Mouse (Mus musculus): ENCODE data around the gene Ubald1. TPM values are rescaled to one million over a fixed set of nuclear protein-coding genes. Genes with fewer than 3 reads are reported as not detected.

Gene Ubald1
- polyA plus RNA-seq, 1 experiment from 2014 or later, result 41.1 TPM

DNA sequence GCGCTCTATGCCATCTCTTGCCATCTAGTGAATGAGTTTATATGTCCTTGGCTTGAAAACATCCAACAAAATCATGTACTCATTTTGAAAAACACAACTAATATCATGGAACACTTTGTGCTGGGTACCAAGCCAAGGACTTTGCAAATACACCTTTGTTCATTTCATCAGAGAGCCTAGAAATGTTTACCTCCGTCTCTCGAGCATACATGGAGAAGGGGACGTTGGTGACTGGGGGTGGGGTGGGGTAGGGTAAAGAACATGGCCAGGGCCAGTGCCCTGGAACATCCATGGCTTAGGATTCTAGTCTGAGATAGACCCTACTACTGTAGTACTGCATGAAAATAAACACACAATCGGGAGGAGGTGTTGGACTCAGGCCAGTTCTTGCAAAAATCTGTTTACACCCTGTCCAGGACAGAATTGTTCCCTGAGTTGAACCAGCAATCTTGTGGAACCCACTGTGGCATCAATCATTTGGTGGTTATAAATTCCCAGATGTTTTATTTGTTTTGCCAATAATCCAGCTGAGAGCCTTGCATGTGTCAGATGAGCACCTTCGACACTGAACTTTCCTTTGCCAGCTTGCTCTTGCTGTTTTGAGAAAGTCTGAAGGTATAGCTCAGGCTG, 50.7 kb downstream of the Ubald1 start:
- Histone ChIP-seq H3K4me2 (replicated peaks) (no peak overlapping the region), H3K4me3 (no peak overlapping the region), H3K27me3 (no peaks in the 10 kb centered on the region), H3K36me3 (no peaks in the 10 kb centered on the region), H3K9me3 (no peaks in the 10 kb centered on the region), H3K27ac (no peak overlapping the region), H3K9ac (no peak overlapping the region), H3K4me1 (no peaks in the 10 kb centered on the region)
- WGBS, result 78% methylated on average over 6 of the region's 6 CpGs
- no peak for ATAC-seq (ENCODE audit: low FRiP score, low read depth)

DNA sequence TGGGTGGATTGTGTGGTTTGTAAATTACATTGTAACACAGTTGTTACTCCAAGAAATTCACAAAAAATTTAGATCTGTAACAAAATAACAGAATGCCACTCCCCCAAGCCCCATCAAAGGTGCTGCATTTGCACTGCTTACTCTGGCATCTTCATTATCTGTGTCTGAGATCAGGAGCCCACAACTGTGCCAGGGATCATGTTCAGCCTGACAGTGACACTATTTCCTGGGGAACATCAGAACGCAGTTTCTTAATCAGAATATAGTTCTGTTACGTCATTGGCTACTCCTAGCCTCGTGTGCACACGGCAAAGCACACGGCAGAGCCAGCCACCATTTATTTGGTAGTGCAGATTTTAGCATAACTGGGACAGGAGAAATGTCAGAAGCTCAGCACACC, 52.5 kb downstream of the Ubald1 start:
- Histone ChIP-seq H3K9ac (no peak overlapping the region), H3K9me3 (no peaks in the 10 kb centered on the region), H3K27ac (no peak overlapping the region), H3K36me3 (no peaks in the 10 kb centered on the region), H3K4me1 (no peaks in the 10 kb centered on the region), H3K4me2 (replicated peaks) (no peak overlapping the region), H3K4me3 (no peak overlapping the region), H3K27me3 (no peaks in the 10 kb centered on the region)
- WGBS, result 91% methylated on average over 5 of the region's 5 CpGs
- ATAC-seq (ENCODE audit: low FRiP score, low read depth), result no peak

Other genes with a start within 250 kb of the Ubald1 start
- gene Vasn, start 240.4 kb downstream of the Ubald1 start, polyA plus RNA-seq (2015; fragmentation: Nextera tagmentation; extraction: Ambion mirVana), result 35.6 and 35.9 TPM in 2 replicates
- gene Dnaja3, start 240.3 kb downstream of the Ubald1 start, polyA plus RNA-seq (2015; fragmentation: Nextera tagmentation; extraction: Ambion mirVana), result 56.6 and 60.0 TPM in 2 replicates
- gene Coro7, start 200.5 kb downstream of the Ubald1 start, polyA plus RNA-seq (2015; fragmentation: Nextera tagmentation; extraction: Ambion mirVana), result 19.6 and 20.8 TPM in 2 replicates
- gene Nmral1, start 161.0 kb downstream of the Ubald1 start, polyA plus RNA-seq (2015; fragmentation: Nextera tagmentation; extraction: Ambion mirVana), result 113 and 118 TPM in 2 replicates
- 112 and 116 TPM in 2 replicates for gene Hmox2, start 154.0 kb downstream of the Ubald1 start, polyA plus RNA-seq (2015; fragmentation: Nextera tagmentation; extraction: Ambion mirVana)
- 97.5 and 102 TPM in 2 replicates for gene Cdip1, start 90.0 kb downstream of the Ubald1 start, polyA plus RNA-seq (2015; fragmentation: Nextera tagmentation; extraction: Ambion mirVana)
- gene 4930562C15Rik, start 44.9 kb downstream of the Ubald1 start, polyA plus RNA-seq (2015; fragmentation: Nextera tagmentation; extraction: Ambion mirVana), result 0.75 and 1.2 TPM in 2 replicates
- 98.9 and 102 TPM in 2 replicates for gene Mgrn1, start 5.9 kb upstream of the Ubald1 start, polyA plus RNA-seq (2015; fragmentation: Nextera tagmentation; extraction: Ambion mirVana)
- gene Nudt16l1, start 58.4 kb upstream of the Ubald1 start, polyA plus RNA-seq (2015; fragmentation: Nextera tagmentation; extraction: Ambion mirVana), result 178 and 182 TPM in 2 replicates
- 76.2 and 76.4 TPM in 2 replicates for gene Anks3, start 83.9 kb upstream of the Ubald1 start, polyA plus RNA-seq (2015; fragmentation: Nextera tagmentation; extraction: Ambion mirVana)
- gene Sept12, start 117.5 kb upstream of the Ubald1 start, polyA plus RNA-seq (2015; fragmentation: Nextera tagmentation; extraction: Ambion mirVana), result not detected in 2 replicates
- gene Smim22, start 127.0 kb upstream of the Ubald1 start, polyA plus RNA-seq (2015; fragmentation: Nextera tagmentation; extraction: Ambion mirVana), result 4.1 and 4.8 TPM in 2 replicates
- gene Rogdi, start 133.2 kb upstream of the Ubald1 start, polyA plus RNA-seq (2015; fragmentation: Nextera tagmentation; extraction: Ambion mirVana), result 63.6 and 67.4 TPM in 2 replicates
- 140 and 150 TPM in 2 replicates for gene Glyr1, start 169.5 kb upstream of the Ubald1 start, polyA plus RNA-seq (2015; fragmentation: Nextera tagmentation; extraction: Ambion mirVana)
- 21.6 and 22.8 TPM in 2 replicates for gene Ubn1, start 169.7 kb upstream of the Ubald1 start, polyA plus RNA-seq (2015; fragmentation: Nextera tagmentation; extraction: Ambion mirVana)